Mouse (Mus musculus) lung, embryonic 15.5 days (tissue): Measurements from ENCODE around the gene S1pr3. TPM values are rescaled to one million over a fixed set of nuclear protein-coding genes. Genes with fewer than 3 reads are reported as not detected.

Source experiments
- ATAC-seq: fragments of 200-750 bp; cut with Nextera tagmentation; 2 replicates; pipeline ENCODE4 v1.8.0; 2017; ENCODE audit warnings: moderate number of reproducible peaks, borderline replicate concordance; ENCODE audit not compliant: low FRiP score, low TSS enrichment; ENCODE audit errors: extremely low read depth
- H3K27ac ChIP-seq: fragments of 300-500 bp; sonication (generic); 2 replicates; pipeline ENCODE4 v1.5.1; 2015; ENCODE audit warnings: moderate library complexity, mild to moderate bottlenecking, inconsistent platforms
- H3K27me3 ChIP-seq: fragments of 300-500 bp; sonication (generic); 2 replicates; pipeline ENCODE4 v1.6.1; 2015; ENCODE audit warnings: inconsistent platforms
- H3K36me3 ChIP-seq: fragments of 300-500 bp; sonication (generic); 2 replicates; pipeline ENCODE4 v1.6.1; 2015; ENCODE audit warnings: inconsistent platforms
- H3K4me1 ChIP-seq: fragments of 300-500 bp; sonication (generic); 2 replicates; pipeline ENCODE4 v1.6.1; 2015; ENCODE audit warnings: inconsistent platforms
- H3K4me2 ChIP-seq: fragments of 300-500 bp; sonication (generic); 2 replicates; pipeline ENCODE4 v1.6.1; 2015; ENCODE audit warnings: inconsistent platforms, mild to moderate bottlenecking, moderate library complexity
- H3K4me3 ChIP-seq: fragments of 300-500 bp; sonication (generic); 2 replicates; pipeline ENCODE4 v1.5.1; 2015; ENCODE audit warnings: mild to moderate bottlenecking, inconsistent platforms
- H3K9ac ChIP-seq: fragments of 300-500 bp; sonication (generic); 2 replicates; pipeline ENCODE4 v1.6.1; 2015; ENCODE audit warnings: inconsistent platforms
- H3K9me3 ChIP-seq: fragments of 300-500 bp; sonication (generic); 2 replicates; pipeline ENCODE4 v1.6.1; 2016; ENCODE audit warnings: inconsistent platforms
- WGBS: fragments of 180-500 bp; shearing (Covaris S2); methylation state at CpG from one replicate; pipeline ENCODE4 v1.1.7; 2015; 5-methylcytosine and 5-hydroxymethylcytosine counted together
- polyA plus RNA-seq: library from polyadenylated mRNA; unstranded; fragments of >200 nt; fragmentation: Nextera tagmentation; extraction: Ambion mirVana; gene quantifications from 2 replicates; pipeline ENCODE4 v1.2.1, GENCODE M21; 2015

Gene S1pr3
- polyA plus RNA-seq, 1 experiment from 2014 or later = 115 TPM

- Histone ChIP-seq H3K9ac (no peak overlapping the region), H3K27me3 (no peaks in the 10 kb centered on the region), H3K36me3 (no peaks in the 10 kb centered on the region), H3K4me2 (no peak overlapping the region), H3K27ac (no peak overlapping the region), H3K9me3 (no peaks in the 10 kb centered on the region), H3K4me3 (no peak overlapping the region), H3K4me1 (no peaks in the 10 kb centered on the region)
- WGBS = 62% methylated on average over 14 of the region's 14 CpGs
- ATAC-seq = no peak
Measured at GRCm38 (mm10) chr13:51466117-51466841, 57.8 kb downstream of the S1pr3 start.

- H3K27ac ChIP-seq = no peak overlapping the region
- no peaks in the 10 kb centered on the region for H3K27me3 ChIP-seq
- no peaks in the 10 kb centered on the region for H3K36me3 ChIP-seq
- no peaks in the 10 kb centered on the region for H3K9me3 ChIP-seq
- H3K4me3 ChIP-seq = no peak overlapping the region
- H3K9ac ChIP-seq = no peak overlapping the region
- H3K4me1 ChIP-seq = no peaks in the 10 kb centered on the region
- whole genome bisulfite sequencing = 63% methylated on average over 17 of the region's 17 CpGs
- ATAC-seq = no peak
- H3K4me2 ChIP-seq = peak overlapping the region; percentile 6; the same call in 1 of the 2 replicates
Measured at GRCm38 (mm10) chr13:51468697-51469250, 60.3 kb downstream of the S1pr3 start.

Other genes starting within 250 kb of the S1pr3 start
- 2.8 and 3.3 TPM in 2 replicates for gene Nxnl2, start 237.6 kb upstream of the S1pr3 start, polyA plus RNA-seq
- 0.16 and 0.25 TPM in 2 replicates for gene Shc3, start 160.8 kb downstream of the S1pr3 start, polyA plus RNA-seq
- gene Cks2, start 236.6 kb downstream of the S1pr3 start, polyA plus RNA-seq = 341 and 380 TPM in 2 replicates
- 23.9 and 31.1 TPM in 2 replicates for gene Secisbp2, start 243.1 kb downstream of the S1pr3 start, polyA plus RNA-seq